Mouse (Mus musculus) gastrocnemius, adult 8-10 months (tissue): ENCODE data around the gene Lpar3. TPM values are rescaled to one million over a fixed set of nuclear protein-coding genes. Genes with fewer than 3 reads are reported as not detected.

Source experiments
- DNase-seq, 2 experiments: peaks; one replicate each; pipeline ENCODE4 v3.0.0; 2022; ENCODE audit warnings: low spot score in 2 of 2
- total RNA-seq, 4 experiments: library from RNA; stranded (reverse); gene quantifications; 2 replicates each; pipeline ENCODE4 v1.2.4; 2022

Gene Lpar3
- total RNA-seq, 4 experiments from 2014 or later: 0.12 to 0.21 TPM; not detected in 2

DNA sequence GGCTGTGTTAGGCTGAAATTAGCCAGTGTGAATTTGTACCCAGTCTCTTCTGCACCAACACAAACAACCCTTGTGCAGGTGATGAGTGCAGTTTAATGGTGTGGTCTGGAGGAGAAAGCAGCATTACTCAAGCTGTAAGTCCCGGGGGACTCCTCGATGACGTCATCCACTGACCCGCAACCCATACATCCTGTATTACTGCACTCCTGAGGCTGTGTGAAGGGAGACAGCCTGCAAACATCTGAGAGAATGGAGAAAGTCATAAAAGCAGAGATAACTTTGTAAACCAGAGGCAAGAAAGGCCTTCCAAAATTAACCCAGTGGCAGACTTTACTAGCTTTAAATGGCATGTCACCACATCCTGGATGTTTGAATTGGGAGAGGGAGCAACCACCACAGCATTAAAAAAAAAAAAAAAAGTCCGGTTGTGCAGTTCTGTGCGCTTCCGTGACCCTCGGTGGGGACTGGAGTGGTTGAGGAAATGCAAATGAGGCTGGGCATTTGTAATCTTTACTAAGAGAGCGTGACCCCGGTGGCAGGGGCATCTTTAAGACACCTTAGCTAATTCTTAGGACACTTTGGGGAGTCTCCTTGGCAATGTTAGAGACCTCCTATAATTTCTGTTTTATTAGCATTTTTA lies 36.8 kb downstream of the Lpar3 start:
- no peak for DNase-seq

DNA sequence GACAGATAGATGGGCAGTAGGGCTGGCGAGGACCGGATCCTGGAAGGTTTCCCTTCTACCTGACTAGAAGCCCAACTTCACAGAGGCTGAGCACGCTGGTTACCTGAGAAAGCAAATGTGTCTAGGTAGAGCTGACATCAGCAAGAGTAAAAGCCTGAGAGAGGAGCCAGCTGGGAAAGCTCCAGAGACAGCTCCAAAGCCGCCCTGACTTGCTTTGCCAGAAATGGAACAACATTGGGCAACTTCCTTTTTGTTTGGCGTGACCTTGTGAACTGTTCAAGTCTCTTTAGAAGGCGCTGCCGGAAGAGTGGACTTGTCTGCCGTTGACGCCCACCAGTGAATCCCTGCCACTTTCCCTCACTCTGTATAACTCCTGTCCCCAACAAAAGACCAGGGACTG lies 39.4 kb downstream of the Lpar3 start:
- no peak for DNase-seq

DNA sequence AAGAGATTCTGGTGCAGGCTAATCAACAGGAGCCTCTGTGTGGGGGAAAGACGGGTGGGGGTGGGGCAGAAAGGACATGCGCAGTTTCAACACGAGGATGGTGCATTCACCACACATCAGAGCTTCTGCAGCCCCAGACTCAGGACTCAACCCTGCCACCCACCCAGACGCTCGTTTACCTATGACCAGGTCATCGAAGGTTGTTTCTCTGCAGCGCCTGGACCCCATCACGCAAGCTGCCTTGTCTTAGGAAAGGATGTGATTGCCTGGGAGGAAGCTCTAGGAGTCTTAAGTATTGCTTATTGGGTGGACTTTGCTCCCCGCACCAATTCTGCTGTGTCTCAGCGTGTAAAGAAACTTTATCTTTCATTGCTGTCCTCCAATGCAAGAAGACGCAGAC lies 40.1 kb downstream of the Lpar3 start:
- no peak for DNase-seq

- no peak for DNase-seq
These were observed 41.8 kb downstream of the Lpar3 start for GRCm38 (mm10) chr3:146262536-146262935.

GRCm38 (mm10) chr3:146264146-146264545 lies 43.4 kb downstream of the Lpar3 start:
- no peak for DNase-seq

GRCm38 (mm10) chr3:146265545-146266130 lies 44.9 kb downstream of the Lpar3 start:
- no peak for DNase-seq

DNA sequence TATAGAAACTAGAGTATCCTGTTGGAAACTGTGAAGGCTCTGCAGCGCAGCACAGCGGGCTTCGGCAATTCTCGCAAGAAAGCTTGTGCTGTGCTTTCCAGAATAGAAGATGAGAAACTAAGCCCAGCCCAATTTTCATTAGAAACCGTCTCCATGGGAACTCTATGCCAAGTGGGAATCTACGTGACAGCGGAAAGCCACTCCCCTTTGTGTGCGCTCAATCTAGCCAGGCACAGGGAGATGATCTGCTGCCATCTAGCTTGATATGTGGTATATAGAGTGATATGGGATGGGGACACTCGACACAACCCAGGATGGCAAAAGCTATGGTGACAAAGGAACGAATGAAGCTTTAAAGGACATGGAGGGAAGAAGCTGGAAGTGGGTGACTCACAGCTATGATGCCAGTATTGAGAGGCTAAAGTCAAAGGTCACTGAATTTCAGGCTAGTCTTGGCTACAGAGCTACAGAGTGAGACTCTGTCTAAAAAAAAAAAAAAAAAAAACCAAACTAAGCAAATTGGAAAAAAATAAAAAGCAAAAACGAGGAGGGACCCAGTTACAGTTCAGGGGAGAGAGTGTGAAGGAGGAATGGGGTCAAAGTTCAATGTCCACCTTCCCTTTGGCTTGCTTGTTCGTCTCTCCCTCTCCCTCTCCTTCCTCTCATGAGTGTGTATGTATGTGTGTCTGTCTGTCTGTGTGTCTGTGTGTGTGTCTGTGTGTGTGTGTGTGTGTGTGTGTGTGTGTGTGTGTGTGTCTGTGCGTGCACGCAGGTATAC lies 47.5 kb downstream of the Lpar3 start:
- DNase-seq: no peak

DNA sequence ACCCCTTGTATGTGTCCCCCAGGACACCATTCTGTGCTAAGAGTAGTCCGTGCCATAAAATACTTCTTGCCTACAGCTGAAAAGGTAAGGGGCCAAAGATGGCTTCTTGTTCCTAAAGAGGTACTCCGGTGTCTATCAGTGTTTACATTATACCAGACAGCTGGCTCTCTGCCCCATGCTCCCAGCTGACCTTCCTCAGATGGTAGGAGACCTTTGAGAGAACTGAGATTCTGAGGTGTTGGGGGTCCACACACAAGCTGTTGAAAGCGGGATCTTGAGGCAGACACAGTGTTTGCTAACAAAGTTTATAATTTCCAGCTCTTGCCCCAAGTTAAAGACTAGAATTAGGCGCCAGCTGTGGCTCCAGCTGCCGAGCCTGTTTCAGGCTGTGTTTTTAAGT lies 53.7 kb downstream of the Lpar3 start:
- DNase-seq: no peak

- DNase-seq: no peak
These were observed 54.7 kb downstream of the Lpar3 start for GRCm38 (mm10) chr3:146275360-146276025.

DNA sequence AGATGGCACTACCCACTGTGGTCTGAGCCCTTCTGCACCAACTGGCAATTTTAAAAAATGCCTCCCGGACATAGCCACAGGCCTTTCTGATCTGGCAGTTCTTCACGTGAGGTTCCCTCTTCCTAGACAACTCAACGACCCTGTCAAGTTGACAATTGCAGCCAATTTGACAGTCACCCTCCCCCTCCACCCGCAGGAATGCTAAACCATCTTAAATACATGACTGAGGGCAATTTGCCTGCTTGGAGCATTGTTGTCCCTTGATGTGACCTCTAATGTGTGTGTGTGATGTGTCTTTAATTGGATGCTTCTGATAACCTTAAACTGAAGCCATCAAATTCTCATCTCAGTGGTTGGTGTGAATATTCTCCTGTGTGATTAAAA lies 55.3 kb downstream of the Lpar3 start:
- no peak for DNase-seq

DNA sequence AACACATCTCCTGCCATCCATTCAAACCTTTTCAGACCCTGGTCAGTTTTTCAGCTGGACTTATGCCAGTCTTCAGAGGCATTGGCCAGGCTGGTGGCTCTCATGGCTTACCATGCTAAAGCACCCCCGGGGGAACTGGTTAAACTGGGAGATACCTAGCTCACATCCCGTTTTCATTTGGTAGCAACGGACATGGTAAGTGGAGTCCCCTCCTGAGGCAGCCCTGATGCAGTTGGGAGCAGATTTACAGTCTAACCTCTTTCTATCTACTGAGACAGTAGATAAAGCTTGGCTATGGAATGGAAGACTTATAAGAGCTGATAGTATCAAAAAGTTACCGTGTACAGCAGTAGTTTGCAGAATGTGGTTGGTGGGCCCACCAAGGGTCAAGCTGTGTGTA lies 56.2 kb downstream of the Lpar3 start:
- no peak for DNase-seq

DNA sequence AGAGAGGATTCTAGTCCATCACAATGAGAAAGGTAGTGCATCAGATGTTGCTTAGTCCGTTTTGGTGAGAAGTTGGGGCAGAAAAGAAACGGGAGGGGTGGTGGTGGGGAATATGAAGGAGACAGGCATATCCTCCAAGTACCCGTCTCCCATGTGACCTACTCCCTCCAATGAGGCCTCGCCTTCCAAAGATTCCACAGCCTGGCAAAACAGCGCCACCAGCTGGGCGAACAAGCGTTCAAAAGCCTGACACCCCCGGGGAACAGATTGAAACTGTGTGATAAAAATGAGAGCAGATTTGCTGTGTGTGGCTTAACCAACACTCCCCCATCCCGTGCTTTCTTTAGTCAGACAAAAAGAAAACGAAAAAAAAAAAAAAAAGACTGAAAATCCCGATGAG lies 56.7 kb downstream of the Lpar3 start:
- DNase-seq: no peak

GRCm38 (mm10) chr3:146278195-146279140 lies 57.7 kb downstream of the Lpar3 start:
- DNase-seq: no peak

DNA sequence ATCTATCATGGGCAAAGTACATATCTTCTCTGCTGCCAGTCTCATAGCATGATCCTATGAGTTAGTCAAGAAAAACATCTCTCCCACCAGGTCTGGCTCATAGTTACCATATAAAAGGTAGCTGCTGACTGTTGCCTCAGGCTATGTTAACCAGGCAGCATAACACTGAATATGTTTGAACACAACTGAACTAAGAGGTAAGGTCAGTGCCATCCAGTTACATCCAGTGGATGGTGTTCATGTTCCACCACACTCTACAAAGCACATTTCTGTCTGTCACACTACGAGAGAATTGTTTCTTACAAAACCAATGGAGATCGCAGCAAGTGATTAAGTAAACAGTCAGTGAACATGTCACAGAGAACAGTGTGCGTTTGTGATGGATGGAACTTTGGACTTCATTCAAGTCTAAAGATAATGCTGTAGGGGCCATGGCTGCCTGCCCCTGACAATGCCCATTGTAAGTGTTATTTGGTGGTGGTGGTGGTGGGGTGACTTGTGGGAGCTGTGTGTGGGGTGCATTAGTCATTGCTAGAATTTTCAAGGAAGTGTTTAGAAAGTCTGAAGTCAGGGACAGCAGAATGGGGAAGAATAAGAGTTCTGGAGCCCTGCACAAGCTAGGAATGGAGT lies 63.1 kb downstream of the Lpar3 start:
- no peak for DNase-seq

DNA sequence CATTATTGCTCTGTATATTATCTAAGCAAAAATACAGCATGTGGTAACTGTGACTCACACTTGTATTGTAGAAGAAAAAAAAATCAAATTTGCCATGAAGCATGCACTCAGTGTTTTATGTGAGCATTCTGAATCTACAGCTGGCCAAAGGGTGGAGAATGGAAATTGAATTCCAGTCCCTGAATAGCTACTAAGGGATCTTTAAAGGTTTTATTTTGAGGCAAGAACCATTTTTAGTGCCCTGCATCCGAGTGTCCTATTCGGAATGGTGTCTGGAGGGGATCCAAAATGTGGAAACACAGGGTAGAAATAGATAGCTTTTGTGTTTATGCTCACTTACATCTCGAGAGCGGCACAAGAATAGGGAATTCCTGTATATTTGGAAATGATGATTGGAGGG lies 65.4 kb downstream of the Lpar3 start:
- DNase-seq: no peak

GRCm38 (mm10) chr3:146291928-146292327 lies 71.2 kb downstream of the Lpar3 start:
- DNase-seq: no peak

GRCm38 (mm10) chr3:146292515-146292914 lies 71.8 kb downstream of the Lpar3 start:
- DNase-seq: no peak

DNA sequence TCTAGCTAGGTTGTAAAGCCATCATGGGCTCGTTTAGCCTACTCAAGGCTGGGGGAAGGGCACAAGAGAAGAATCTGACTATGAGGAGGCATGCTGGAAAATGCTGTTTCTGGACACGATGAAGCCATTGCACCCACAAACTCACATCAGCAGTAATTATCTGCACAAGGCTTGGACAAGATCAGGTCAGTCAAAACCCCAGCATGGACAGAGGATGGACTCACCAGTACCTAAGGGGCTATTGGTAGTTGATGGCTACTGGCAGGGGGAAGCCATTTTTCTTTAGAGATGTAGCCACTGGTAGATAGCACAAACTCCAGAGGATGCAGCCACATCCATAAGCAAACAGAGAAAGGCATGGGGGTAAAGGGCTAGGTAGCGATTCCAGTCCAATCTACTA lies 81.7 kb downstream of the Lpar3 start:
- DNase-seq: no peak

GRCm38 (mm10) chr3:146303194-146303593 lies 82.4 kb downstream of the Lpar3 start:
- DNase-seq: no peak

GRCm38 (mm10) chr3:146304556-146305405 lies 84.0 kb downstream of the Lpar3 start:
- no peak for DNase-seq
